Mouse (Mus musculus) testis, adult 2 months (tissue): Measurements from ENCODE around the gene Fosb.

Source experiments
- CTCF ChIP-seq: fragments of 200-500 bp; IDR thresholded peaks from 2 replicates; pipeline ENCODE4 v1.5.1; 2012; ENCODE audit warnings: low read depth, mild to moderate bottlenecking, inconsistent platforms, low read length, moderate library complexity; ENCODE audit not compliant: control insufficient read depth, insufficient read depth, insufficient replicate concordance
- POLR2A ChIP-seq: fragments of 200-500 bp; IDR thresholded peaks from 2 replicates; pipeline ENCODE4 v1.6.1; 2012; ENCODE audit warnings: low read depth, mild to moderate bottlenecking, inconsistent platforms, low read length, moderate library complexity; ENCODE audit not compliant: control insufficient read depth

- no peak for TF ChIP-seq CTCF
- TF ChIP-seq POLR2A: peak; percentile 35; the same call in 1 of the 2 replicates
Observed at GRCm38 (mm10) chr7:19332709-19333352, 23.0 kb upstream of the Fosb start.
